Mouse (Mus musculus) MEL (cell line): ENCODE data around the gene Tmub1. TPM values are rescaled to one million over a fixed set of nuclear protein-coding genes. Genes with fewer than 3 reads are reported as not detected.
A peak's percentile ranks its signal among the peaks of the same experiment; 100 is the strongest.

Source experiments
- DNase-seq: peaks from one replicate; pipeline ENCODE4 v3.0.0; 2011; ENCODE audit warnings: low read depth, low spot score
- H3K27ac ChIP-seq: 2 replicates; pipeline ENCODE4 v1.5.1; 2012; ENCODE audit warnings: low read depth, mild to moderate bottlenecking, control low read depth, low read length, moderate library complexity; ENCODE audit not compliant: control insufficient read depth
- H3K27me3 ChIP-seq, 2 experiments: fragments of 150-350 bp in 1 of 2; sonication (generic) in 1 of 2; 2 replicates each; pipeline ENCODE4 v1.6.1; 2012; ENCODE audit warnings: low read length in 2 of 2, mild to moderate bottlenecking in 2 of 2, improper control_type of control experiment in 1 of 2, moderate library complexity in 1 of 2; ENCODE audit not compliant: insufficient read depth in 2 of 2, control insufficient read depth in 1 of 2
- H3K36me3 ChIP-seq, 2 experiments: 2 replicates each; pipeline ENCODE4 v1.6.1; 2012 to 2014; ENCODE audit warnings: low read length in 2 of 2, improper control_type of control experiment in 1 of 2, inconsistent platforms in 1 of 2, mild to moderate bottlenecking in 1 of 2; ENCODE audit not compliant: insufficient read depth in 2 of 2, control insufficient read depth in 1 of 2
- H3K4me1 ChIP-seq, 2 experiments: fragments of 150-350 bp in 1 of 2; sonication (generic) in 1 of 2; 2 replicates each; pipeline ENCODE4 v1.6.1; 2012; ENCODE audit warnings: low read length in 2 of 2, improper control_type of control experiment in 1 of 2, mild to moderate bottlenecking in 1 of 2; ENCODE audit not compliant: insufficient read depth in 2 of 2, control insufficient read depth in 1 of 2
- H3K4me3 ChIP-seq, 2 experiments: fragments of 150-350 bp in 1 of 2; sonication (generic) in 1 of 2; 2 replicates each; pipeline ENCODE4 v1.5.1; 2012; ENCODE audit warnings: low read depth in 2 of 2, low read length in 2 of 2, mild to moderate bottlenecking in 2 of 2, moderate library complexity in 2 of 2, control low read depth in 1 of 2, improper control_type of control experiment in 1 of 2; ENCODE audit not compliant: control insufficient read depth in 1 of 2, insufficient read depth in 1 of 2
- H3K79me2 ChIP-seq: 2 replicates; pipeline ENCODE4 v1.6.1; 2012; ENCODE audit warnings: mild to moderate bottlenecking, low read length, moderate library complexity; ENCODE audit not compliant: control insufficient read depth, poor library complexity, insufficient read depth
- H3K9ac ChIP-seq: 2 replicates; pipeline ENCODE4 v1.6.1; 2012; ENCODE audit warnings: low read depth, mild to moderate bottlenecking, control low read depth, low read length, moderate library complexity; ENCODE audit not compliant: control insufficient read depth, poor library complexity, severe bottlenecking
- H3K9me3 ChIP-seq: fragments of 150-350 bp; sonication (generic); replicated peaks from 2 replicates; pipeline ENCODE4 v1.6.1; 2012; ENCODE audit warnings: mild to moderate bottlenecking, low read length, improper control_type of control experiment, moderate library complexity; ENCODE audit not compliant: insufficient read depth
- BHLHE40 ChIP-seq: IDR thresholded peaks from 2 replicates; pipeline ENCODE4 v1.6.1; 2012; ENCODE audit warnings: low read depth, mild to moderate bottlenecking, inconsistent platforms, low read length, improper control_type of control experiment, borderline replicate concordance
- CHD2 ChIP-seq: IDR thresholded peaks from 2 replicates; pipeline ENCODE4 v1.6.1; 2011; ENCODE audit warnings: low read length, improper control_type of control experiment
- CTCF ChIP-seq, 3 experiments: IDR thresholded peaks in 2 of 3; conservative IDR thresholded peaks in 1 of 3; 2 replicates each; pipeline ENCODE4 v1.5.1; 2011 to 2012; ENCODE audit warnings: low read length in 3 of 3, low read depth in 2 of 3, mild to moderate bottlenecking in 2 of 3, improper control_type of control experiment in 1 of 3, inconsistent platforms in 1 of 3, mixed read lengths in 1 of 3, moderate library complexity in 1 of 3; ENCODE audit not compliant: control insufficient read depth in 1 of 3, insufficient read depth in 1 of 3, poor library complexity in 1 of 3, severe bottlenecking in 1 of 3
- E2F4 ChIP-seq: IDR thresholded peaks from 2 replicates; pipeline ENCODE4 v1.6.1; 2011; ENCODE audit warnings: low read depth, low read length, improper control_type of control experiment, borderline replicate concordance
- ELF1 ChIP-seq: IDR thresholded peaks from 2 replicates; pipeline ENCODE4 v1.6.1; 2014; ENCODE audit warnings: low read depth, mild to moderate bottlenecking, inconsistent platforms, low read length, improper control_type of control experiment, moderate library complexity
- EP300 ChIP-seq, 2 experiments: IDR thresholded peaks; 2 replicates each; pipeline ENCODE4 v1.6.1; 2011; ENCODE audit warnings: improper control_type of control experiment in 2 of 2, low read length in 2 of 2, low read depth in 1 of 2, mild to moderate bottlenecking in 1 of 2
- GABPA ChIP-seq: IDR thresholded peaks from 2 replicates; pipeline ENCODE4 v1.6.1; 2012; ENCODE audit warnings: low read depth, mild to moderate bottlenecking, inconsistent platforms, low read length, improper control_type of control experiment, moderate library complexity
- MAFK ChIP-seq: IDR thresholded peaks from 2 replicates; pipeline ENCODE4 v1.6.1; 2011; ENCODE audit warnings: low read depth, mild to moderate bottlenecking, low read length, improper control_type of control experiment, borderline replicate concordance
- MAX ChIP-seq: IDR thresholded peaks from 2 replicates; pipeline ENCODE4 v1.6.1; 2011; ENCODE audit warnings: low read length, improper control_type of control experiment
- MAZ ChIP-seq: IDR thresholded peaks from 2 replicates; pipeline ENCODE4 v1.6.1; 2012; ENCODE audit warnings: low read depth, mild to moderate bottlenecking, inconsistent platforms, low read length, improper control_type of control experiment
- MXI1 ChIP-seq: IDR thresholded peaks from 2 replicates; pipeline ENCODE4 v1.6.1; 2011; ENCODE audit warnings: mild to moderate bottlenecking, low read depth, low read length, improper control_type of control experiment
- POLR2AphosphoS2 ChIP-seq: IDR thresholded peaks from 2 replicates; pipeline ENCODE4 v1.6.1; 2011; ENCODE audit warnings: low read length, improper control_type of control experiment
- RAD21 ChIP-seq: IDR thresholded peaks from 2 replicates; pipeline ENCODE4 v1.6.1; 2011; ENCODE audit warnings: mild to moderate bottlenecking, low read depth, low read length, improper control_type of control experiment
- RCOR1 ChIP-seq: IDR thresholded peaks from 2 replicates; pipeline ENCODE4 v1.6.1; 2012; ENCODE audit warnings: low read depth, mild to moderate bottlenecking, inconsistent platforms, low read length, improper control_type of control experiment
- SIN3A ChIP-seq: IDR thresholded peaks from 2 replicates; pipeline ENCODE4 v1.6.1; 2012; ENCODE audit warnings: low read length, improper control_type of control experiment, inconsistent platforms
- SMC3 ChIP-seq: IDR thresholded peaks from 2 replicates; pipeline ENCODE4 v1.6.1; 2011; ENCODE audit warnings: low read depth, low read length, improper control_type of control experiment
- TAL1 ChIP-seq: IDR thresholded peaks from 2 replicates; pipeline ENCODE4 v1.6.1; 2012; ENCODE audit warnings: mild to moderate bottlenecking, inconsistent platforms, low read length, moderate library complexity, mixed read lengths
- TBP ChIP-seq: IDR thresholded peaks from 2 replicates; pipeline ENCODE4 v1.8.0; 2011; ENCODE audit warnings: low read depth, low read length, improper control_type of control experiment
- TCF12 ChIP-seq: IDR thresholded peaks from 2 replicates; pipeline ENCODE4 v1.6.1; 2014; ENCODE audit warnings: low read depth, mild to moderate bottlenecking, inconsistent platforms, low read length, improper control_type of control experiment, moderate library complexity
- UBTF ChIP-seq: IDR thresholded peaks from 2 replicates; pipeline ENCODE4 v1.6.1; 2012; ENCODE audit warnings: low read depth, mild to moderate bottlenecking, inconsistent platforms, low read length, improper control_type of control experiment, moderate library complexity, borderline replicate concordance; ENCODE audit not compliant: insufficient read depth
- USF1 ChIP-seq: IDR thresholded peaks from 2 replicates; pipeline ENCODE4 v1.6.1; 2014; ENCODE audit warnings: low read depth, mild to moderate bottlenecking, inconsistent platforms, low read length, improper control_type of control experiment, moderate library complexity
- ZC3H11A ChIP-seq: IDR thresholded peaks from 2 replicates; pipeline ENCODE4 v1.6.1; 2012; ENCODE audit warnings: low read depth, mild to moderate bottlenecking, inconsistent platforms, low read length, improper control_type of control experiment
- ZNF384 ChIP-seq: IDR thresholded peaks from 2 replicates; pipeline ENCODE4 v1.6.1; 2012; ENCODE audit warnings: low read depth, mild to moderate bottlenecking, inconsistent platforms, low read length, improper control_type of control experiment
- polyA plus RNA-seq, 2 experiments: library from polyadenylated mRNA; stranded (reverse) in 1 of 2; unstranded in 1 of 2; fragments of >175 nt in 1 of 2; fragments of >200 nt in 1 of 2; gene quantifications; 2 replicates each; pipeline versions ENCODE4 v1.2.1 to v1.2.4; 2012; ENCODE audit warnings: low replicate concordance in 2 of 2, low read depth in 1 of 2; ENCODE audit not compliant: insufficient read length in 2 of 2, insufficient read depth in 1 of 2, missing spikeins in 1 of 2
- total RNA-seq: library from RNA; depleted of rRNA; stranded (reverse); fragments of 300-350 nt; gene quantifications from 2 replicates; pipeline ENCODE4 v1.2.3, GENCODE M21; 2012

The Tmub1 gene
- total and polyA plus RNA-seq, 3 experiments = 17.8 to 36.0 TPM; not detected in 1

GRCm38 (mm10) chr5:24470600-24470999, 22.9 kb upstream of the Tmub1 start:
- Histone ChIP-seq H3K4me1 (0 out of 4 replicates have a peak, but pooled peaks cover 0 to 2% of the 10 kb centered on the region in 2 experiments), H3K4me3 (no peak overlapping the region), H3K27me3 (no peaks in the 10 kb centered on the region), H3K9ac (no peak overlapping the region), H3K27ac (no peak overlapping the region), H3K36me3 (peaks cover 0 to 2% of the 10 kb centered on the region in 2 experiments; a peak in 1 of 4 replicates), H3K79me2 (peaks cover 34% of the 10 kb centered on the region), H3K9me3 (no peaks in the 10 kb centered on the region)
- peak; percentile 77 for DNase-seq
- TF ChIP-seq RAD21 (peak; percentile 75), MAFK (no peak), ZC3H11A (peak; percentile 54; the same call in 1 of the 2 replicates), TAL1 (no peak), TCF12 (no peak), ZNF384 (no peak), SMC3 (peak; percentile 77), CTCF (IDR thresholded peaks at IDR 0.05 in 2 of 3, conservative IDR thresholded peaks at IDR 0.05 in 1 of 3; ENCODE audit: control insufficient read depth in 1 of 3, insufficient read depth in 1 of 3, low read depth in 2 of 3, low read length in 3 of 3, poor library complexity in 1 of 3, severe bottlenecking in 1 of 3) (peak; percentile 82 to 98 (median 83))

GRCm38 (mm10) chr5:24466762-24467161, 19.1 kb upstream of the Tmub1 start:
- TF ChIP-seq RCOR1 (no peak), USF1 (no peak), MAFK (no peak), MAX (no peak), POLR2AphosphoS2 (no peak), MXI1 (no peak), E2F4 (no peak), UBTF (no peak), EP300 (IDR thresholded peaks at IDR 0.05; ENCODE audit: low read depth in 1 of 2, low read length in 2 of 2) (no peak), TBP (no peak), RAD21 (no peak), TCF12 (no peak), MAZ (no peak), GABPA (no peak), CHD2 (no peak), SIN3A (no peak), BHLHE40 (no peak), ELF1 (no peak)
- DNase-seq = no peak
- no peak overlapping the region for H3K4me3 ChIP-seq

More at GRCm38 (mm10) chr5:24466762-24467161, 19.1 kb upstream of the Tmub1 start:
- Histone ChIP-seq H3K36me3 (peaks cover 2 to 4% of the 10 kb centered on the region in 2 experiments; a peak in 2 of 4 replicates), H3K27me3 (no peaks in the 10 kb centered on the region), H3K27ac (no peak overlapping the region), H3K79me2 (peaks cover 39% of the 10 kb centered on the region), H3K4me1 (no peaks in the 10 kb centered on the region), H3K9me3 (no peaks in the 10 kb centered on the region), H3K9ac (no peak overlapping the region)
